ENCODE assay signal across 23 mouse cellular contexts in genomic region chr14:15107795-15108321, GRCm38 (mm10).
DNase-seq lines count a peak whose midpoint lies in the region; ATAC-seq lines count a peak whose summit lies in the region.
"Had no signal": no experiment of that assay in that cellular context is flagged by ENCODE, and none has a peak within 500 bp of the region (broad histone marks: within the 10 kb centered on the region; RNA-seq: fewer than 3 reads in every experiment).

No protein-coding gene starts in this region.

- intact Hi-C loops in left cerebral cortex, postnatal 14 days (cut with DNase I) = no loop called here

- DNase-seq in frontal cortex, postnatal 10 days (ENCODE audit: low spot score in 2 of 2) = no peak
- DNase-seq in left cerebral cortex, adult 8-10 months (ENCODE audit: low spot score in 2 of 2) = peak; percentile 5 to 10
- DNase-seq in left cerebral cortex, postnatal 14 days (ENCODE audit: low spot score in 2 of 2) = no peak
- peak; percentile 56 for DNase-seq in Muller cell, postnatal 12 days (ENCODE audit: inconsistent ontology term)
- peak; percentile 78 for DNase-seq in brain, adult 2 months (ENCODE audit: low read depth, low spot score)
- DNase-seq in gastrocnemius, adult 18-20 months (ENCODE audit: low spot score) = no peak
- DNase-seq: adrenal gland, postnatal 14 days; B cell, adult 2 months; cerebellum, adult 8-10 months; forebrain, postnatal 0 days; heart, adult 2 months; heart, postnatal 4 days; kidney, adult 11 months; kidney, postnatal 14 days; layer of hippocampus, adult 9-11 months; lung, embryonic 14.5 days; lung, postnatal 14 days; midbrain, embryonic 14.5 days; thymus, adult 2 months; thymus, postnatal 36 days had no signal

- peak; percentile 98 for ATAC-seq in frontal cortex, adult (ENCODE audit: low TSS enrichment)
- ATAC-seq: activated CD4-positive, CD25-positive, alpha-beta regulatory T cell, adult 4 months; forebrain, postnatal 0 days; inflammation-experienced regulatory T-cells, adult 6 months had no signal

Comparison
In these comparisons a context has a peak if more than half of its experiments do, and no peak if none do; other contexts are left out.
1. DNase-seq: peak in left cerebral cortex, adult 8-10 months (2 of 2), Muller cell, postnatal 12 days (single experiment) and brain, adult 2 months (single experiment); none in frontal cortex, postnatal 10 days (0 of 2), left cerebral cortex, postnatal 14 days (0 of 2) and gastrocnemius, adult 18-20 months (single experiment).